Mouse (Mus musculus) cortical plate, adult 2 months (tissue): Measurements from ENCODE around the gene Fuom.

Experiments used
- CTCF ChIP-seq: fragments of 200-500 bp; IDR thresholded peaks from 2 replicates; pipeline ENCODE4 v1.5.1; 2011; ENCODE audit warnings: mild to moderate bottlenecking, control low read depth, low read length; ENCODE audit not compliant: insufficient read depth; ENCODE audit errors: extremely low read depth
- POLR2A ChIP-seq: fragments of 200-500 bp; IDR thresholded peaks from 2 replicates; pipeline ENCODE4 v1.6.1; 2011; ENCODE audit warnings: mild to moderate bottlenecking, low read length, control low read depth; ENCODE audit not compliant: insufficient read depth; ENCODE audit errors: extremely low read depth

DNA sequence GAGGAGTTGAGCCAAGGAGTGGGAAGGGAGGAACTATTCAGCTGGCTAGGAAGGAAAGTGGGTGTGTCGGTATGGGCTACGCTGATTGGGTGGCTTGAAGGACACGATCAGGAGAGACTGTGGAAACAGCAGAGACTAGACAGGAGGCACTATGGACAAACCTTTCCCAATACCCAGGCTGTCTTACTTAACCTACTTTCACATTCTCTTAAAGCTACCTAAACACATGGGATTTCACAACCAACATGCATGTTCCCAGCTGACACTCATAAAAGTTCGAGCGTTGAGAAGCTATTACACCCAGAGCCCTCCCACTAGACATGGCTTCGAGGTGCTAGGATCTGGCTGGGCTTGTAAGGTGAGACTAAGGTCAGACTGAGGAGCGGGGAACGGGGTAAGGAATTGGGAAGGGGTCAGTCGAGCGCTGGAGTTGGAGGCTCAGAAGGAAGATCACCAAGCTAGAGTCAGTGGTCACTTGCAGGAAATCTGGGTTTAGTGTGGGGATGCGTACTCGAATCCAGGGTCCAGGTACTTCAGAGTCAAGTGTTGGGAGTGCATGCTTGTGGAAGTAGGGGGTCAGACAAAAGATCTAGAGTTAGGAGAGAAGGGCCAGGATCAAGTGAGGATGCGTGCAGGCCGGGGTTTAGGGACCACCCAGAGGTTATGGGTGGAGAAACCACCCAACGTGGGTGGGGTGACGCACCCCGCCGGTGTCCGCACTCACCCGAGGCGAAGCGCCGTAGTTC, 13.5 kb upstream of the Fuom start, which contains the start of gene Paox:
- peak; percentile 52; the same call in 1 of the 2 replicates for TF ChIP-seq POLR2A
- no peak for TF ChIP-seq CTCF
